Mouse (Mus musculus) liver, embryonic 12.5 days (tissue): ENCODE measurements around the gene Serpinb7. TPM values are rescaled to one million over a fixed set of nuclear protein-coding genes. Genes with fewer than 3 reads are reported as not detected.

Experiments used
- ATAC-seq: fragments of 200-750 bp; cut with Nextera tagmentation; 2 replicates; pipeline ENCODE4 v1.8.0; 2017; ENCODE audit warnings: moderate number of reproducible peaks, mild to moderate bottlenecking, moderate library complexity
- H3K27ac ChIP-seq: fragments of 300-500 bp; sonication (generic); 2 replicates; pipeline ENCODE4 v1.5.1; 2016; ENCODE audit warnings: mild to moderate bottlenecking
- H3K27me3 ChIP-seq: fragments of 300-500 bp; sonication (generic); replicated peaks from 2 replicates; pipeline ENCODE4 v1.6.1; 2016; ENCODE audit warnings: mild to moderate bottlenecking, moderate library complexity
- H3K36me3 ChIP-seq: fragments of 300-500 bp; sonication (generic); 2 replicates; pipeline ENCODE4 v1.6.1; 2016; ENCODE audit warnings: mild to moderate bottlenecking, moderate library complexity
- H3K4me1 ChIP-seq: fragments of 300-500 bp; sonication (generic); 2 replicates; pipeline ENCODE4 v1.6.1; 2016
- H3K4me2 ChIP-seq: fragments of 300-500 bp; sonication (generic); 2 replicates; pipeline ENCODE4 v1.6.1; 2016; ENCODE audit warnings: mild to moderate bottlenecking, moderate library complexity
- H3K4me3 ChIP-seq: fragments of 300-500 bp; sonication (generic); 2 replicates; pipeline ENCODE4 v1.5.1; 2016; ENCODE audit warnings: mild to moderate bottlenecking, moderate library complexity
- H3K9ac ChIP-seq: fragments of 300-500 bp; sonication (generic); 2 replicates; pipeline ENCODE4 v1.6.1; 2016; ENCODE audit warnings: mild to moderate bottlenecking, moderate library complexity
- H3K9me3 ChIP-seq: fragments of 300-500 bp; sonication (generic); replicated peaks from 2 replicates; pipeline ENCODE4 v1.6.1; 2016; ENCODE audit warnings: mild to moderate bottlenecking, moderate library complexity
- polyA plus RNA-seq: library from polyadenylated mRNA; unstranded; fragments of >200 nt; fragmentation: Nextera tagmentation; extraction: Ambion mirVana; gene quantifications from 2 replicates; pipeline ENCODE4 v1.2.1, GENCODE M21; 2016

Serpinb7 gene
- polyA plus RNA-seq, 1 experiment from 2014 or later = not detected

- Histone ChIP-seq H3K9me3 (no peaks in the 10 kb centered on the region), H3K27me3 (no peaks in the 10 kb centered on the region), H3K36me3 (no peaks in the 10 kb centered on the region), H3K27ac (no peak overlapping the region), H3K4me2 (no peak overlapping the region), H3K9ac (no peak overlapping the region), H3K4me3 (no peak overlapping the region), H3K4me1 (no peaks in the 10 kb centered on the region)
- ATAC-seq = no peak
Observed at GRCm38 (mm10) chr1:107502025-107502424, 102.6 kb downstream of the Serpinb7 start.

Other genes with a start within 250 kb of the Serpinb7 start
- not detected in 2 replicates for gene Serpinb3b, start 121.3 kb upstream of the Serpinb7 start, polyA plus RNA-seq
- gene Serpinb3c, start 121.3 kb upstream of the Serpinb7 start, polyA plus RNA-seq = not detected in 2 replicates
- gene Serpinb11, start 38.5 kb upstream of the Serpinb7 start, polyA plus RNA-seq = not detected in 2 replicates
- gene Serpinb2, start 111.8 kb downstream of the Serpinb7 start, polyA plus RNA-seq = 3.6 and 4.2 TPM in 2 replicates
- 0.29 and 0.35 TPM in 2 replicates for gene Serpinb8, start 190.4 kb downstream of the Serpinb7 start, polyA plus RNA-seq